Mouse (Mus musculus) midbrain, postnatal 0 days (tissue): ENCODE measurements around the gene Sele. TPM values are rescaled to one million over a fixed set of nuclear protein-coding genes. Genes with fewer than 3 reads are reported as not detected.

Experiments used
- ATAC-seq: fragments of 200-750 bp; cut with Nextera tagmentation; 2 replicates; pipeline ENCODE4 v1.8.0; 2017; ENCODE audit warnings: moderate number of reproducible peaks, mild to moderate bottlenecking, moderate TSS enrichment, moderate library complexity; ENCODE audit not compliant: low FRiP score
- DNase-seq: peaks from one replicate; pipeline ENCODE4 v3.0.0-alpha.2; 2015; ENCODE audit warnings: low spot score
- H3K27ac ChIP-seq: fragments of 300-500 bp; sonication (generic); 2 replicates; pipeline ENCODE4 v1.5.1; 2014; ENCODE audit warnings: low read depth, mild to moderate bottlenecking, low read length, mixed read lengths
- H3K27me3 ChIP-seq: fragments of 300-500 bp; sonication (generic); 2 replicates; pipeline ENCODE4 v1.6.1; 2014; ENCODE audit warnings: low read length, control low read depth, mixed read lengths; ENCODE audit not compliant: insufficient read depth
- H3K36me3 ChIP-seq: fragments of 300-500 bp; sonication (generic); 2 replicates; pipeline ENCODE4 v1.6.1; 2014; ENCODE audit warnings: low read length, control low read depth, mixed read lengths; ENCODE audit not compliant: insufficient read depth
- H3K4me1 ChIP-seq: fragments of 300-500 bp; sonication (generic); 2 replicates; pipeline ENCODE4 v1.6.1; 2014; ENCODE audit warnings: mild to moderate bottlenecking, control low read depth, antibody characterized with exemption, low read length, mixed read lengths; ENCODE audit not compliant: insufficient read depth
- H3K4me2 ChIP-seq: fragments of 300-500 bp; sonication (generic); 2 replicates; pipeline ENCODE4 v1.6.1; 2014; ENCODE audit warnings: low read depth, mild to moderate bottlenecking, low read length, mixed read lengths; ENCODE audit not compliant: poor library complexity, severe bottlenecking
- H3K4me3 ChIP-seq: fragments of 300-500 bp; sonication (generic); 2 replicates; pipeline ENCODE4 v1.5.1; 2014; ENCODE audit warnings: low read depth, mild to moderate bottlenecking, low read length, moderate library complexity
- H3K9ac ChIP-seq: fragments of 300-500 bp; sonication (generic); replicated peaks from 2 replicates; pipeline ENCODE4 v1.6.1; 2014; ENCODE audit warnings: mild to moderate bottlenecking, low read length, moderate library complexity, mixed read lengths; ENCODE audit not compliant: poor library complexity, severe bottlenecking
- H3K9me3 ChIP-seq: fragments of 300-500 bp; sonication (generic); 2 replicates; pipeline ENCODE4 v1.6.1; 2016; ENCODE audit warnings: low read length, control low read depth
- CTCF ChIP-seq: IDR thresholded peaks from 2 replicates; pipeline ENCODE4 v1.5.1; 2016; ENCODE audit warnings: antibody characterized with exemption, mild to moderate bottlenecking
- WGBS: fragments of 180-500 bp; shearing (Covaris S2); extraction: QIAGEN DNeasy Blood & Tissue Kit; methylation state at CpG from one replicate; pipeline ENCODE4 v1.1.7; 2014; 5-methylcytosine and 5-hydroxymethylcytosine counted together
- polyA plus RNA-seq: library from polyadenylated mRNA; unstranded; fragments of >200 nt; fragmentation: Nextera tagmentation; extraction: Ambion mirVana; gene quantifications from 2 replicates; pipeline ENCODE4 v1.2.1, GENCODE M21; 2015
- total RNA-seq: library from RNA; depleted of rRNA; stranded (reverse); fragments of >200 nt; gene quantifications from 2 replicates; pipeline ENCODE4 v1.2.3, GENCODE M21; 2014; rRNA removed

The Sele gene
- total RNA-seq: not detected in 2 replicates
- polyA plus RNA-seq: not detected in 2 replicates

- WGBS: 76% methylated on average over 5 of the region's 5 CpGs
- no peak for TF ChIP-seq CTCF
- ATAC-seq: no peak
- Histone ChIP-seq H3K27ac (no peak within 1 kb of the TSS), H3K9me3 (no peaks in the 10 kb centered on the region), H3K9ac (no peak within 1 kb of the TSS), H3K4me3 (no peak within 1 kb of the TSS), H3K36me3 (no peaks in the 10 kb centered on the region), H3K27me3 (no peaks in the 10 kb centered on the region), H3K4me2 (no peak within 1 kb of the TSS), H3K4me1 (no peaks in the 10 kb centered on the region)
- no peak for DNase-seq
Observed at GRCm38 (mm10) chr1:164047934-164048333, at the start of gene Sele. Gene Sele (plus strand): TSS chr1:164048234.

- ATAC-seq (no peak), DNase-seq (no peak)
- Histone ChIP-seq H3K27me3 (no peaks in the 10 kb centered on the region), H3K27ac (no peak overlapping the region), H3K36me3 (no peaks in the 10 kb centered on the region), H3K9me3 (no peaks in the 10 kb centered on the region), H3K9ac (no peak overlapping the region), H3K4me1 (no peaks in the 10 kb centered on the region), H3K4me2 (no peak overlapping the region), H3K4me3 (no peak overlapping the region)
- WGBS: 46% methylated on average over 6 of the region's 6 CpGs
- no peak for TF ChIP-seq CTCF
Observed at GRCm38 (mm10) chr1:164001831-164002452, 46.1 kb upstream of the Sele start.

GRCm38 (mm10) chr1:164004311-164004710 is 43.7 kb upstream of the Sele start:
- Histone ChIP-seq H3K9ac (no peak overlapping the region), H3K9me3 (no peaks in the 10 kb centered on the region), H3K4me1 (no peaks in the 10 kb centered on the region), H3K27ac (no peak overlapping the region), H3K4me3 (no peak overlapping the region), H3K36me3 (no peaks in the 10 kb centered on the region), H3K4me2 (no peak overlapping the region), H3K27me3 (no peaks in the 10 kb centered on the region)
- 85% methylated on average over 3 of the region's 3 CpGs for WGBS
- ATAC-seq (no peak), DNase-seq (no peak)
- TF ChIP-seq CTCF: no peak

- Histone ChIP-seq H3K4me2 (no peak overlapping the region), H3K4me3 (no peak overlapping the region), H3K36me3 (no peaks in the 10 kb centered on the region), H3K9me3 (no peaks in the 10 kb centered on the region), H3K27me3 (no peaks in the 10 kb centered on the region), H3K9ac (no peak overlapping the region), H3K27ac (no peak overlapping the region), H3K4me1 (no peaks in the 10 kb centered on the region)
- WGBS: 42% methylated on average over 2 of the region's 2 CpGs
- ATAC-seq: no peak
- TF ChIP-seq CTCF: peak; percentile 76
- DNase-seq: peak; percentile 12
Observed at GRCm38 (mm10) chr1:164009235-164009634, 38.8 kb upstream of the Sele start.

GRCm38 (mm10) chr1:164014616-164015015 is 33.4 kb upstream of the Sele start:
- TF ChIP-seq CTCF: no peak
- H3K9me3 ChIP-seq: no peaks in the 10 kb centered on the region
- no peak for DNase-seq
- no peaks in the 10 kb centered on the region for H3K36me3 ChIP-seq
- no peaks in the 10 kb centered on the region for H3K27me3 ChIP-seq
- H3K9ac ChIP-seq: no peak overlapping the region
- no peaks in the 10 kb centered on the region for H3K4me1 ChIP-seq
- no peak overlapping the region for H3K4me3 ChIP-seq
- no peak overlapping the region for H3K4me2 ChIP-seq
- no peak for ATAC-seq
- 71% methylated on average over 1 of the region's 1 CpGs for WGBS
- H3K27ac ChIP-seq: no peak overlapping the region

GRCm38 (mm10) chr1:164018221-164018896 is 29.7 kb upstream of the Sele start:
- WGBS: 90% methylated on average over 16 of the region's 16 CpGs
- no peak for DNase-seq
- ATAC-seq: no peak
- H3K9me3 ChIP-seq: no peaks in the 10 kb centered on the region
- no peak overlapping the region for H3K4me3 ChIP-seq
- TF ChIP-seq CTCF: no peak
- no peaks in the 10 kb centered on the region for H3K4me1 ChIP-seq
- no peak overlapping the region for H3K27ac ChIP-seq
- H3K36me3 ChIP-seq: no peaks in the 10 kb centered on the region
- no peak overlapping the region for H3K9ac ChIP-seq
- no peaks in the 10 kb centered on the region for H3K27me3 ChIP-seq
- H3K4me2 ChIP-seq: no peak overlapping the region
